Mouse (Mus musculus) thymus, adult 2 months (tissue): ENCODE measurements around the gene Timm44. TPM values are rescaled to one million over a fixed set of nuclear protein-coding genes. Genes with fewer than 3 reads are reported as not detected.

Experiments used
- DNase-seq: peaks from one replicate; pipeline ENCODE4 v3.0.0; 2021
- H3K27ac ChIP-seq: fragments of 200-500 bp; 2 replicates; pipeline ENCODE4 v1.5.1; 2012; ENCODE audit warnings: low read length, control low read depth; ENCODE audit not compliant: control insufficient read depth, insufficient read depth
- H3K27me3 ChIP-seq: fragments of 200-500 bp; 2 replicates; pipeline ENCODE4 v1.6.1; 2012; ENCODE audit warnings: mild to moderate bottlenecking, low read length, moderate library complexity, mixed read lengths; ENCODE audit not compliant: control insufficient read depth, insufficient read depth
- H3K36me3 ChIP-seq: fragments of 200-500 bp; 2 replicates; pipeline ENCODE4 v1.6.1; 2012; ENCODE audit warnings: mild to moderate bottlenecking, low read length, moderate library complexity; ENCODE audit not compliant: control insufficient read depth, insufficient read depth
- H3K4me1 ChIP-seq: fragments of 200-500 bp; replicated peaks from 2 replicates; pipeline ENCODE4 v1.6.1; 2012; ENCODE audit warnings: low read length; ENCODE audit not compliant: control insufficient read depth, insufficient read depth
- H3K4me3 ChIP-seq: fragments of 200-500 bp; 2 replicates; pipeline ENCODE4 v1.5.1; 2012; ENCODE audit warnings: mild to moderate bottlenecking, low read length, control low read depth, moderate library complexity; ENCODE audit not compliant: control insufficient read depth, insufficient read depth
- CTCF ChIP-seq: fragments of 200-500 bp; IDR thresholded peaks from 2 replicates; pipeline ENCODE4 v1.5.1; 2012; ENCODE audit warnings: mild to moderate bottlenecking, control low read depth, low read length, moderate library complexity, borderline replicate concordance; ENCODE audit not compliant: control insufficient read depth, poor library complexity, insufficient read depth; ENCODE audit errors: extremely low read depth
- POLR2A ChIP-seq: fragments of 200-500 bp; IDR thresholded peaks from 2 replicates; pipeline ENCODE4 v1.6.1; 2012; ENCODE audit warnings: mild to moderate bottlenecking, low read length, control low read depth, moderate library complexity; ENCODE audit not compliant: control insufficient read depth, poor library complexity, insufficient read depth; ENCODE audit errors: extremely low read depth
- WGBS: fragments of 180-500 bp; shearing (Covaris S2); methylation state at CpG from one replicate; pipeline ENCODE4 v1.1.7; 2018; 5-methylcytosine and 5-hydroxymethylcytosine counted together
- polyA plus RNA-seq: library from polyadenylated mRNA; depleted of rRNA; stranded (reverse); fragments of >200 nt; gene quantifications from 2 replicates; pipeline ENCODE4 v1.2.3, GENCODE M21; 2012; rRNA removed

Gene Timm44
- polyA plus RNA-seq, 1 experiment: 84.4 TPM

- Histone ChIP-seq H3K4me1 (peaks cover 31% of the 10 kb centered on the region), H3K36me3 (no peaks in the 10 kb centered on the region), H3K27ac (no peak overlapping the region), H3K27me3 (peaks cover 10% of the 10 kb centered on the region; the same call in 1 of the 2 replicates), H3K4me3 (peak overlapping the region; percentile 43)
- TF ChIP-seq POLR2A (no peak), CTCF (no peak)
- DNase-seq: peak; percentile 68
- WGBS: 2% methylated on average over 18 of the region's 18 CpGs
Observed at GRCm38 (mm10) chr8:4213210-4214005, 62.3 kb downstream of the Timm44 start.

GRCm38 (mm10) chr8:4212809-4213209 lies 62.9 kb downstream of the Timm44 start:
- peak overlapping the region; percentile 43 for H3K4me3 ChIP-seq
- WGBS: under 1% methylated on average over 24 of the region's 25 CpGs
- no peak for DNase-seq
- H3K27me3 ChIP-seq: peaks cover 10% of the 10 kb centered on the region; the same call in 1 of the 2 replicates
- TF ChIP-seq CTCF (no peak), POLR2A (no peak)
- H3K36me3 ChIP-seq: no peaks in the 10 kb centered on the region
- H3K4me1 ChIP-seq: peaks cover 31% of the 10 kb centered on the region
- no peak overlapping the region for H3K27ac ChIP-seq

- Histone ChIP-seq H3K4me3 (no peak overlapping the region), H3K27me3 (peaks cover 4% of the 10 kb centered on the region; the same call in 1 of the 2 replicates), H3K27ac (no peak overlapping the region), H3K4me1 (peaks cover 25% of the 10 kb centered on the region), H3K36me3 (no peaks in the 10 kb centered on the region)
- no peak for DNase-seq
- WGBS: 86% methylated on average over 6 of the region's 6 CpGs
- no peak for TF ChIP-seq CTCF
- TF ChIP-seq POLR2A: no peak
Observed at GRCm38 (mm10) chr8:4211097-4211496, 64.6 kb downstream of the Timm44 start.

Other genes with a start within 250 kb of the Timm44 start
- 8.4 and 10.0 TPM in 2 replicates for gene Cd209f, start 170.1 kb downstream of the Timm44 start, polyA plus RNA-seq
- gene Cd209g, start 141.8 kb downstream of the Timm44 start, polyA plus RNA-seq: 5.7 and 8.9 TPM in 2 replicates
- gene Evi5l, start 109.3 kb downstream of the Timm44 start, polyA plus RNA-seq: 48.3 and 64.2 TPM in 2 replicates
- gene Prr36, start 58.5 kb downstream of the Timm44 start, polyA plus RNA-seq: 0.47 and 0.64 TPM in 2 replicates
- 0.59 and 0.66 TPM in 2 replicates for gene Lrrc8e, start 49.1 kb downstream of the Timm44 start, polyA plus RNA-seq
- gene Map2k7, start 37.2 kb downstream of the Timm44 start, polyA plus RNA-seq: 73.2 and 79.9 TPM in 2 replicates
- gene Gm49320, start 37.0 kb downstream of the Timm44 start, polyA plus RNA-seq: 2.6 and 4.6 TPM in 2 replicates
- 56.4 and 69.7 TPM in 2 replicates for gene Tgfbr3l, start 27.7 kb downstream of the Timm44 start, polyA plus RNA-seq
- gene Snapc2, start 22.8 kb downstream of the Timm44 start, polyA plus RNA-seq: 40.8 and 45.1 TPM in 2 replicates
- 22.5 and 27.0 TPM in 2 replicates for gene Ctxn1, start 16.6 kb downstream of the Timm44 start, polyA plus RNA-seq
- gene Ccl25, start 49.3 kb upstream of the Timm44 start, polyA plus RNA-seq: 178 and 233 TPM in 2 replicates
- 43.2 and 70.4 TPM in 2 replicates for gene Elavl1, start 49.5 kb upstream of the Timm44 start, polyA plus RNA-seq
- gene Cers4, start 217.1 kb upstream of the Timm44 start, polyA plus RNA-seq: 47.3 and 62.1 TPM in 2 replicates